Mouse (Mus musculus): ENCODE data around the gene Nr1i2. TPM values are rescaled to one million over a fixed set of nuclear protein-coding genes. Genes with fewer than 3 reads are reported as not detected.
"Not testable (repeated sequence)": the region's sequence is repeated elsewhere in the genome, so short reads cannot be mapped to it uniquely, and the experiment has no call there.

Gene Nr1i2
- total RNA-seq, 2 experiments from 2014 or later: not detected

DNA sequence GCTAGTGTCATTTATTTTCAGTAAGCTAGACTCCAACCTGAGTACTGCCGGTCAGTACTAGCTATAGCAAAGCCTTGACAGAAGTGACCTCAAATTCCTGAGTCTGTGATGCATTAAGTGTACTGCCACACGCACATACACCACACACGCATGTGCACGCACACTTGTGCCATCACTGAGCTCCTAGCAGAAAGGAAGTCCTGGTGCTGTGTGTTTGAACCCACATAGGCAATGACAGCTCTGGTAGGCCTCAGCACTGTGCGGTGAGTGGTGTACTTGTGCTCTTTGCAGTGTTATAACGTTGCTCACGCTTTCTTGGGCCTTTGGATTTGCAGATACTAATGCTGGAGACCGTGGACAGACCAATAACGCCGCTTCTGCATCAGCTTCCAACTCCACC lies 54.5 kb downstream of the Nr1i2 start:
- DNase-seq (ENCODE audit: low spot score in 2 of 2): no peak
- intact Hi-C loops (cut with DNase I): no loop called here

DNA sequence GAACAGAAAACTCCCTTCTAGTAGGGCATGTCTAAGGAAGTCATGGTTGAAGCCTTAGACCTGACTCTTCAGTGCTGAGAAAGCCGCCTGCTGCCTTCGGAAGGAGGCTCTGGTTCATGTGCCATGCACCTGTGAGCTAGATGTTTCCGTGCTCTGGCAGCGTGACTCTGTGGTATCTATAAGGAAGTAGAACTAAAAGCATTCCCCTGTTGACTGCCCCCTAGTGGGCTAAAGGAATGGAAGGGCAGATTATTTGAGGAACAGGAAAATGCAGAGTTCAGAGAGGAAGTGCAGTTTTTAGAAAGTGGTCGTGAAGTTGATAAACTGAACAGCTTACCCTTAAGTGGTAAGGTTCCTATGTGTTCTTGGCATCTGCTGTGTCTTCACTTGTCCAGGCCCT lies 54.9 kb downstream of the Nr1i2 start:
- DNase-seq (ENCODE audit: low spot score in 2 of 2): no peak
- intact Hi-C loops (cut with DNase I): no loop called here

DNA sequence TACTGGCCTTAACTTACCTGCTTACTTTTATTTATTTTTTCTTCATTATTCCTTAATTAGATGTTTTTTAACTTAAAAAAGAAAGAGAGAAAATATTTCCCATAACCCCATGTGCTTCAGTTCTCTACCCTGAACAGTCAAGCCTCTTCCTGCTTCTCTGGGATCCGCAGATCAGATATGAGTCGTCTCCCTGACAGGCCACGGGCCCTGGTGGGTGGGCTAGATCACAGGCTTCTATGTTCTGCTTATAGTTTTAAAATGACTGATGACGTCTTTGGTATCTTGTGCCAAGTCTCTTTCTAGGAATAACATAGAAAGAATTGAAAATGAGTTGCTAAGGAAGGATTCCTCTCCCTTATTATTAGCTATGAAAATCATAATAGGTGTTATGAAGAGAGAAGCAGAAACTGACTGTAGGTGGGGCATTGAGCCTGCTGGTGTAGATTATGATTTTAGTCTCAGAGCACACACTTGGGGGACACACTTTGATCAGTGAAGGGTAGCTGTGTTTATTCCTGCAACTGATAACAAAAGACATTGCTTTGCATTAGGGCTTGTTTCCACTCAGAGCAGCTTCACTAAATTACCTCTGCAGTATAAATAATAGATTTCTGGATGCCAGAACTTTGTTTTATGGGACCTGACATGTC lies 57.6 kb downstream of the Nr1i2 start:
- intact Hi-C loops (cut with DNase I): no loop called here
- DNase-seq (ENCODE audit: low spot score in 2 of 2): no peak

DNA sequence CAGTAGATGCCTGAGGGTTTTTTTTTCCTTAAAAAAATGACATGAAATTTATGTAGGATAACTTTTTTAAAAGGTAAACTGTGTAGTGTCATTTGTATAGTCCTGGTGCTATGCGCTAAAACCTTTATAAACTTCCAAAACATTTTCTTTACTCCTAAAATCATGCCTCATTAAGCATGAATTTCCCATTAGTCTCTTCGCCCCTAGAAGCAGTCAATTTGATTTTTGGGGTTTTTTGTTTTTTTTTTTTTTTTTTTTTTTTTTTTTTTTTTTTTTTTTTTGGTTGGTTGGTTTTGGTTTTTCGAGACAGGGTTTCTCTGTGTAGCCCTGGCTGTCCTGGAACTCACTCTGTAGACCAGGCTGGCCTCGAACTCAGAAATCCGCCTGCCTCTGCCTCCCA lies 72.1 kb downstream of the Nr1i2 start:
- intact Hi-C loops (cut with DNase I): not testable (repeated sequence)

GRCm38 (mm10) chr16:38205272-38205671 lies 89.4 kb downstream of the Nr1i2 start:
- intact Hi-C loops (cut with DNase I): no loop called here
- no peak for DNase-seq (ENCODE audit: low spot score in 2 of 2)

More for the DNA sequence above, 72.1 kb downstream of the Nr1i2 start:
- not testable (repeated sequence) for DNase-seq (ENCODE audit: low spot score in 2 of 2)

Other genes starting within 250 kb of the Nr1i2 start
- gene Gsk3b, start 205.8 kb downstream of the Nr1i2 start, total RNA-seq (2021): 100 to 1,000 TPM; 173 to 187 TPM
- 1 to 10 TPM; 1.2 to 1.5 TPM for gene Maats1, start 47.3 kb upstream of the Nr1i2 start, total RNA-seq (2021)
- 100 to 1,000 TPM; 124 TPM for gene Cox17, start 52.2 kb upstream of the Nr1i2 start, total RNA-seq (2021)
- gene Gm21987, start 52.2 kb upstream of the Nr1i2 start, total RNA-seq (2021): not detected
- under 1 TPM; 0.47 to 0.77 TPM for gene Popdc2, start 67.4 kb upstream of the Nr1i2 start, total RNA-seq (2021)
- 1 to 10 TPM in 1 of 2 experiments, under 1 TPM in 1; 0.67 to 1.3 TPM for gene Pla1a, start 138.3 kb upstream of the Nr1i2 start, total RNA-seq (2021)
- 10 to 100 TPM; 55.7 to 63.6 TPM for gene Adprh, start 157.9 kb upstream of the Nr1i2 start, total RNA-seq (2021)
- gene Cd80, start 160.7 kb upstream of the Nr1i2 start, total RNA-seq (2021): under 1 TPM; 0.30 to 0.93 TPM
- 10 to 100 TPM; 33.8 to 34.9 TPM for gene Timmdc1, start 227.8 kb upstream of the Nr1i2 start, total RNA-seq (2021)